Mouse (Mus musculus) hindbrain, embryonic 14.5 days (tissue): ENCODE results near the gene Gng7. TPM values are rescaled to one million over a fixed set of nuclear protein-coding genes. Genes with fewer than 3 reads are reported as not detected.
"Not testable (repeated sequence)": the region's sequence is repeated elsewhere in the genome, so short reads cannot be mapped to it uniquely, and the experiment has no call there.

Experiments
- ATAC-seq: fragments of 200-750 bp; cut with Nextera tagmentation; 2 replicates; pipeline ENCODE4 v1.8.0; 2017; ENCODE audit warnings: moderate number of reproducible peaks, mild to moderate bottlenecking, moderate TSS enrichment, moderate library complexity; ENCODE audit not compliant: low FRiP score
- DNase-seq: peaks from one replicate; pipeline ENCODE4 v3.0.0-alpha.2; 2015; ENCODE audit warnings: low spot score
- H3K27ac ChIP-seq: fragments of 300-500 bp; sonication (generic); 2 replicates; pipeline ENCODE4 v1.5.1; 2014; ENCODE audit warnings: mild to moderate bottlenecking, moderate library complexity
- H3K27me3 ChIP-seq: fragments of 300-500 bp; sonication (generic); 2 replicates; pipeline ENCODE4 v1.6.1; 2014; ENCODE audit warnings: mild to moderate bottlenecking, low read length, mixed read lengths; ENCODE audit not compliant: control insufficient read depth, insufficient read depth
- H3K36me3 ChIP-seq: fragments of 300-500 bp; sonication (generic); replicated peaks from 2 replicates; pipeline ENCODE4 v1.6.1; 2014; ENCODE audit not compliant: control insufficient read depth, insufficient read depth
- H3K4me1 ChIP-seq: fragments of 300-500 bp; sonication (generic); replicated peaks from 2 replicates; pipeline ENCODE4 v1.6.1; 2014; ENCODE audit warnings: antibody characterized with exemption, low read length, mixed read lengths; ENCODE audit not compliant: control insufficient read depth, insufficient read depth
- H3K4me2 ChIP-seq: fragments of 300-500 bp; sonication (generic); replicated peaks from 2 replicates; pipeline ENCODE4 v1.6.1; 2014; ENCODE audit warnings: mild to moderate bottlenecking, moderate library complexity
- H3K4me3 ChIP-seq: fragments of 300-500 bp; sonication (generic); replicated peaks from 2 replicates; pipeline ENCODE4 v1.5.1; 2014; ENCODE audit warnings: mild to moderate bottlenecking, low read length
- H3K9ac ChIP-seq: fragments of 300-500 bp; sonication (generic); 2 replicates; pipeline ENCODE4 v1.6.1; 2014
- H3K9me3 ChIP-seq: fragments of 300-500 bp; sonication (generic); 2 replicates; pipeline ENCODE4 v1.6.1; 2016; ENCODE audit warnings: low read length; ENCODE audit not compliant: control insufficient read depth
- WGBS: fragments of 180-500 bp; shearing (Covaris S2); extraction: QIAGEN DNeasy Blood & Tissue Kit; methylation state at CpG from one replicate; pipeline ENCODE4 v1.1.7; 2014; 5-methylcytosine and 5-hydroxymethylcytosine counted together
- polyA plus RNA-seq: library from polyadenylated mRNA; unstranded; fragments of >200 nt; fragmentation: Nextera tagmentation; extraction: Ambion mirVana; gene quantifications from 2 replicates; pipeline ENCODE4 v1.2.1, GENCODE M21; 2014

Gng7 gene
- polyA plus RNA-seq, 1 experiment from 2014 or later, result 17.7 TPM

- ATAC-seq (no peak), DNase-seq (no peak)
- Histone ChIP-seq H3K4me1 (no peaks in the 10 kb centered on the region), H3K27me3 (peaks cover 17% of the 10 kb centered on the region), H3K36me3 (no peaks in the 10 kb centered on the region), H3K4me2 (no peak overlapping the region), H3K4me3 (no peak overlapping the region), H3K9ac (no peak overlapping the region), H3K27ac (no peak overlapping the region), H3K9me3 (no peaks in the 10 kb centered on the region)
- WGBS, result 13% methylated on average over 3 of the region's 3 CpGs
These were observed 23.7 kb downstream of the Gng7 start for GRCm38 (mm10) chr10:80991007-80991406.

- Histone ChIP-seq H3K4me2 (no peak overlapping the region), H3K27ac (no peak overlapping the region), H3K4me1 (no peaks in the 10 kb centered on the region), H3K9ac (no peak overlapping the region), H3K27me3 (peaks cover 23% of the 10 kb centered on the region), H3K9me3 (no peaks in the 10 kb centered on the region), H3K4me3 (no peak overlapping the region), H3K36me3 (no peaks in the 10 kb centered on the region)
- DNase-seq, result no peak
- WGBS, result 74% methylated on average over 7 of the region's 7 CpGs
- no peak for ATAC-seq
These were observed 24.3 kb downstream of the Gng7 start for GRCm38 (mm10) chr10:80990406-80990805.

- H3K27me3 ChIP-seq, result peaks cover 28% of the 10 kb centered on the region
- not testable (repeated sequence) for H3K9me3 ChIP-seq, H3K27ac ChIP-seq, DNase-seq, H3K4me1 ChIP-seq, H3K4me3 ChIP-seq, H3K36me3 ChIP-seq, ATAC-seq, H3K4me2 ChIP-seq, H3K9ac ChIP-seq
- WGBS, result 65% methylated on average over 4 of the region's 4 CpGs
These were observed 24.9 kb downstream of the Gng7 start for GRCm38 (mm10) chr10:80989854-80990253.

GRCm38 (mm10) chr10:80989446-80989845, 25.3 kb downstream of the Gng7 start:
- no peak overlapping the region for H3K4me3 ChIP-seq
- WGBS, result 66% methylated on average over 6 of the region's 6 CpGs
- H3K4me1 ChIP-seq, result no peaks in the 10 kb centered on the region
- H3K4me2 ChIP-seq, result no peak overlapping the region
- H3K9me3 ChIP-seq, result no peaks in the 10 kb centered on the region
- no peaks in the 10 kb centered on the region for H3K36me3 ChIP-seq
- H3K27me3 ChIP-seq, result peaks cover 32% of the 10 kb centered on the region
- DNase-seq, result no peak
- H3K27ac ChIP-seq, result no peak overlapping the region
- H3K9ac ChIP-seq, result no peak overlapping the region
- ATAC-seq, result no peak

- H3K9ac ChIP-seq, result no peak overlapping the region
- H3K27me3 ChIP-seq, result peaks cover 35% of the 10 kb centered on the region
- H3K9me3 ChIP-seq, result no peaks in the 10 kb centered on the region
- no peak overlapping the region for H3K4me3 ChIP-seq
- ATAC-seq, result peak; percentile 81
- H3K4me2 ChIP-seq, result no peak overlapping the region
- 10% methylated on average over 10 of the region's 10 CpGs for WGBS
- peak; percentile 81 for DNase-seq
- no peak overlapping the region for H3K27ac ChIP-seq
- H3K4me1 ChIP-seq, result no peaks in the 10 kb centered on the region
- no peaks in the 10 kb centered on the region for H3K36me3 ChIP-seq
These were observed 26.9 kb downstream of the Gng7 start for GRCm38 (mm10) chr10:80987709-80988441.

GRCm38 (mm10) chr10:80986754-80987153, 28.0 kb downstream of the Gng7 start:
- peaks cover 35% of the 10 kb centered on the region for H3K27me3 ChIP-seq
- no peak overlapping the region for H3K4me3 ChIP-seq
- no peak for ATAC-seq
- H3K9me3 ChIP-seq, result no peaks in the 10 kb centered on the region
- H3K4me1 ChIP-seq, result no peaks in the 10 kb centered on the region
- DNase-seq, result no peak
- no peak overlapping the region for H3K4me2 ChIP-seq
- no peak overlapping the region for H3K27ac ChIP-seq
- H3K36me3 ChIP-seq, result no peaks in the 10 kb centered on the region
- H3K9ac ChIP-seq, result no peak overlapping the region
- WGBS, result 72% methylated on average over 6 of the region's 6 CpGs

- no peaks in the 10 kb centered on the region for H3K9me3 ChIP-seq
- H3K27me3 ChIP-seq, result peaks cover 35% of the 10 kb centered on the region
These were observed 28.6 kb downstream of the Gng7 start for GRCm38 (mm10) chr10:80985970-80986701.

GRCm38 (mm10) chr10:80985241-80985969, 29.3 kb downstream of the Gng7 start:
- no peaks in the 10 kb centered on the region for H3K36me3 ChIP-seq
- H3K9me3 ChIP-seq, result no peaks in the 10 kb centered on the region
- H3K27me3 ChIP-seq, result peaks cover 35% of the 10 kb centered on the region
- no peaks in the 10 kb centered on the region for H3K4me1 ChIP-seq
- H3K4me2 ChIP-seq, result peak overlapping the region; percentile 34
- H3K9ac ChIP-seq, result peak overlapping the region; percentile 30; the same call in 1 of the 2 replicates
- no peak overlapping the region for H3K27ac ChIP-seq
- DNase-seq (no peak), ATAC-seq (no peak)
- 11% methylated on average over 37 of the region's 37 CpGs for WGBS
- 0 out of 2 replicates have a peak overlapping the region, but pooled peaks have one; percentile 10 for H3K4me3 ChIP-seq

More at GRCm38 (mm10) chr10:80985970-80986701, 28.6 kb downstream of the Gng7 start:
- H3K36me3 ChIP-seq, result no peaks in the 10 kb centered on the region
- no peak overlapping the region for H3K27ac ChIP-seq
- H3K9ac ChIP-seq, result peak overlapping the region; percentile 30; the same call in 1 of the 2 replicates
- no peaks in the 10 kb centered on the region for H3K4me1 ChIP-seq
- whole genome bisulfite sequencing, result 34% methylated on average over 13 of the region's 13 CpGs
- DNase-seq (no peak), ATAC-seq (no peak)
- H3K4me3 ChIP-seq, result 0 out of 2 replicates have a peak overlapping the region, but pooled peaks have one; percentile 10
- peak overlapping the region; percentile 34 for H3K4me2 ChIP-seq

GRCm38 (mm10) chr10:80984223-80984622, 30.5 kb downstream of the Gng7 start:
- Histone ChIP-seq H3K4me3 (no peak overlapping the region), H3K4me2 (no peak overlapping the region), H3K36me3 (no peaks in the 10 kb centered on the region), H3K4me1 (no peaks in the 10 kb centered on the region), H3K27ac (no peak overlapping the region), H3K9ac (no peak overlapping the region), H3K9me3 (no peaks in the 10 kb centered on the region), H3K27me3 (peaks cover 35% of the 10 kb centered on the region)
- WGBS, result 91% methylated on average over 12 of the region's 12 CpGs
- no peak for ATAC-seq
- no peak for DNase-seq
